Mouse (Mus musculus): ENCODE measurements around the gene Ptpn18. TPM values are rescaled to one million over a fixed set of nuclear protein-coding genes. Genes with fewer than 3 reads are reported as not detected.

The Ptpn18 gene
- polyA plus RNA-seq, 1 experiment from 2014 or later: 9.9 TPM

DNA sequence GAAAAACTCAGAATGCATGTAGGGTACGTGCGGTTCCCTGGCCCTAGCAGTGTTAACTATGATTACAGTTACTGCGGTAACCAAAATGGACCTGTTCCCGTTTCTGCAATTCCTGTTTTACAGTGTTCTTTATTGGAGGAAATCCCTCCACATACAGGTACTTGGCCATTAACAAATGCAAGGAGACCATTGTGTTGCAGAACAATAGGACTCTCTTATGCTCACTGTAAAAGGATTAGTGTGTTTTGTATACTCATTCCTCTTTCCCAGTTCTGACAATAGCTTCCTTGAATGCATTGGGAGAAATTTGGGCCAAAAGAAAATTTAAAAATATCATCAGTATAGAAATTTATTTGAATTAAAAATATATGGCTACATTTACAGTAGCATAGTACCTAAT is 8.9 kb downstream of the Ptpn18 start:
- no peak overlapping the region for H3K4me3 ChIP-seq
- no peak overlapping the region for H3K9ac ChIP-seq
- H3K4me2 ChIP-seq (replicated peaks): no peak overlapping the region
- ATAC-seq (ENCODE audit: insufficient number of reproducible peaks, insufficient read depth, low FRiP score, low TSS enrichment): no peak
- no peak overlapping the region for H3K27ac ChIP-seq
- 64% methylated on average over 4 of the region's 4 CpGs for WGBS
- 0 out of 2 replicates have a peak, but pooled peaks cover 2% of the 10 kb centered on the region for H3K4me1 ChIP-seq
- peaks cover 19% of the 10 kb centered on the region for H3K27me3 ChIP-seq
- no peaks in the 10 kb centered on the region for H3K36me3 ChIP-seq
- no peaks in the 10 kb centered on the region for H3K9me3 ChIP-seq

DNA sequence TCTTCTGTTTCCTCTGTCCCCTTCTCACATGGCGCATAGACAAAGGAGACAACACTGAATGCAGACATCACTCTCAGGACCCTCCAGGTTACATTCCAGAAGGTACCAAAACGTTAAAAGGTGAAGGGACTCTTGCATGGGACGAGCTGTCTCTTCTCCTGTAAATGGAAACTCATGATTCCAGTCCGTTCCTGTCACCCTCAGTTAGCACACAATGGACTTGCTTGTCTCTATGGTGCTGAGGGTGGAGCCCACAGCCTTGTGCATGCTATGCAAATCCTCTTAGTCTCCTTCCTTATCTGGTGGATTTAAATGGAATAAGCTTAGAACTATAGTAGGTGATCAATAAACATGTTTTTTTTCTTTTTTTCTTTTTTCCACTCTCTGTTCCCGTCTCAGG is 10.2 kb downstream of the Ptpn18 start:
- Histone ChIP-seq H3K4me3 (no peak overlapping the region), H3K9me3 (no peaks in the 10 kb centered on the region), H3K27me3 (peaks cover 22% of the 10 kb centered on the region), H3K9ac (no peak overlapping the region), H3K36me3 (no peaks in the 10 kb centered on the region), H3K4me2 (replicated peaks) (no peak overlapping the region), H3K4me1 (0 out of 2 replicates have a peak, but pooled peaks cover 2% of the 10 kb centered on the region), H3K27ac (no peak overlapping the region)
- WGBS: 60% methylated on average over 5 of the region's 5 CpGs
- no peak for ATAC-seq (ENCODE audit: insufficient number of reproducible peaks, insufficient read depth, low FRiP score, low TSS enrichment)

DNA sequence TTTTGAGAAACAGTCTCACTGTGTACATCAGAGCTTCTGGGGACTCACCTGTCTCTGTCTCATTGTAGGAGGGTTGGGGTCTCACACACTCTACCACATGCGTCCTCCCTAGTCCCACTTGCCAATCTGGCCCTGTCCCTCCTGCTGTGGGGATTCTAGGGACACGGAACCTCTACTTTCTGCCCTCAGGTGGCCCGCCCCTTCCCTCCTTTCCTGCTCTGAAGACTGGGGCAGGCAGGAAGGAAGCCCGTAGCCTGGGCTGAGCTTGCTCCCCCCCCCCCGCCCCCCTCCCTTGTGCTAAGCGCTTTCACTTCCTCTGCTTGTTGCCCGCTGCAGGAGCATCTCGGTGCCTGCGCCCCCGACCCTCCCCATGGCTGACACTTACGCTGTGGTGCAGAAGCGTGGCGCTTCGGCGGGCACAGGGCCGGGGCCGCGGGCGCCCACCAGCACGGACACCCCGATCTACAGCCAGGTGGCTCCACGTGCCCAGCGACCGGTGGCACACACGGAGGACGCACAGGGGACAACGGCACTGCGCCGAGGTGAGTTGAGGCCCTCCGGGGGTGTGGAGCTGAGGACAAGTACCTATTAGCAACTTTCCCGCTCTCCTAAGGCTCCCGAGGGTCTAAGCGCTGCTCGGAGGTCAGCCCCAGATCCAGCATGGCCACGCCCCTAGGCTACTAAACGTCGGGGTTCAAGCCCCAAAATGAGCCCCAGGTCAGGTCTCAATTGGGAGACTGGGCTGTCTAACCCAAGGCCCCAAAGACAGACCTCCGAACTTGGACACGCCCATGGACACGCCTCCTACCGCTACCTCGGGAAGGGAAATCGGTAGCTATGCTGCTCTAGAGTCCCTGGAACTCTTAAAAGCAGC is 13.1 kb downstream of the Ptpn18 start:
- peak overlapping the region; percentile 54 for H3K4me3 ChIP-seq
- H3K27ac ChIP-seq: no peak overlapping the region
- H3K9ac ChIP-seq: peak overlapping the region; percentile 55
- peaks cover 22% of the 10 kb centered on the region for H3K27me3 ChIP-seq
- no peaks in the 10 kb centered on the region for H3K9me3 ChIP-seq
- 0 out of 2 replicates have a peak, but pooled peaks cover 2% of the 10 kb centered on the region for H3K4me1 ChIP-seq
- peak; percentile 57; the same call in 1 of the 2 replicates for ATAC-seq (ENCODE audit: insufficient number of reproducible peaks, insufficient read depth, low FRiP score, low TSS enrichment)
- no peaks in the 10 kb centered on the region for H3K36me3 ChIP-seq
- under 1% methylated on average over 42 of the region's 43 CpGs for WGBS
- H3K4me2 ChIP-seq (replicated peaks): peak overlapping the region; percentile 96

DNA sequence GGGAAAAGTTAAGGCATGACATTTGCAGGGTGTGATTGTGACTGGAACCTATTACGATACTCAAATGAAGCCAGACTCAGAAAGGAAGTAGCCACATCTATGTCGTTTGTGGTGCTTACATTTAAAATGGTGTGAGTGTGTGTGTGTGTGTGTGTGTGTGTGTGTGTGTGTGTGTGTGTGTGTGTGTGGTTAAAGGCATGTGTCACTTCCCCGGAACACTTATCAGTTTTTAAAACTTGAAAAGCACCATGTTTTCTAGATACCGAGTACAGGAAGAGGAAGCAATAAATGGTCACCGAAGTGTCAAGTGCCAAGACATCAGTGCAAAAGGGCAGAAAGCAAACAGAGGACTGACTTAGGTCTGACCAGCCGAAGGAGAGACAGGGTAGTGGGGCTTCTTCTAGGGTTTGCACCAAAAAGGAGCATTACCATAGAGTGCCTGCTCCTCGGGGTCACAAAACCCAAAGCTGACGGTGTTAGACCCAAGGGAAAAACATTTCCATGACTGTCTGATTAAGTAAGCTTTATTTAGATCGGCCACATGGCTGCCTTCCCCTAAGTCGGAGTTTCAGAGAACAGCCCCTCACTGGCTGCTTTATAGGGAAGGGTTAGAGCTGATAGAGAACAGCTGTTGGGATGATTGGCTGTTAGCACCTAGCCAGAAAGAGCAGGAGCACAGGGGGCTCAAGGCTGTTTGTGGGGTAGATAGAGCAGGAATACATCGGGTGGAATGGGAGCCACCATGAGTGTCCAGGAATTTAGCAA is 19.5 kb downstream of the Ptpn18 start:
- Histone ChIP-seq H3K4me1 (no peaks in the 10 kb centered on the region), H3K4me2 (replicated peaks) (no peak overlapping the region), H3K9ac (no peak overlapping the region), H3K27me3 (no peaks in the 10 kb centered on the region), H3K9me3 (no peaks in the 10 kb centered on the region), H3K27ac (no peak overlapping the region), H3K4me3 (no peak overlapping the region), H3K36me3 (no peaks in the 10 kb centered on the region)
- no peak for ATAC-seq (ENCODE audit: insufficient number of reproducible peaks, insufficient read depth, low FRiP score, low TSS enrichment)
- WGBS: 44% methylated on average over 11 of the region's 11 CpGs

DNA sequence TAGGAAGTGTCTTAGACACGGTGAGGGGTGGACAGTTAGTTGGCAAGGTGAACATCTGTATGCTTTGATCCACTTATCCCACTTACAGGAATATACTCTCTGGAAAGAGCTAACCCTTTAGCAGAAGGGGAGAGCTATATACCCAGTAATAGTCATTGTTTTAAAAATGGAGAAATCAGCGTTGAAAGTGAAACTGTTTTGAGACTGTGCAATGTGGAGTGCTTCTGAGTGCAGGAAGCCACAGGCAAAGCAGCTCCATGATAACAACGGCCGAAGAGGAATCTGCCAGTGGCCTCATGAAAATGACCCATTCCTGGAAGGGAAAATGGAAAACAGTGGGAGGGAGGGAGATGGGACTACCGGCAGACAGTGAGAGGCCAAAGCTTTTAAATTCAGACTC is 21.2 kb downstream of the Ptpn18 start:
- Histone ChIP-seq H3K27me3 (0 out of 2 replicates have a peak, but pooled peaks cover 4% of the 10 kb centered on the region), H3K9ac (no peak overlapping the region), H3K36me3 (no peaks in the 10 kb centered on the region), H3K4me3 (no peak overlapping the region), H3K9me3 (no peaks in the 10 kb centered on the region), H3K4me1 (no peaks in the 10 kb centered on the region), H3K4me2 (replicated peaks) (no peak overlapping the region), H3K27ac (no peak overlapping the region)
- ATAC-seq (ENCODE audit: insufficient number of reproducible peaks, insufficient read depth, low FRiP score, low TSS enrichment): no peak
- 78% methylated on average over 5 of the region's 5 CpGs for WGBS

DNA sequence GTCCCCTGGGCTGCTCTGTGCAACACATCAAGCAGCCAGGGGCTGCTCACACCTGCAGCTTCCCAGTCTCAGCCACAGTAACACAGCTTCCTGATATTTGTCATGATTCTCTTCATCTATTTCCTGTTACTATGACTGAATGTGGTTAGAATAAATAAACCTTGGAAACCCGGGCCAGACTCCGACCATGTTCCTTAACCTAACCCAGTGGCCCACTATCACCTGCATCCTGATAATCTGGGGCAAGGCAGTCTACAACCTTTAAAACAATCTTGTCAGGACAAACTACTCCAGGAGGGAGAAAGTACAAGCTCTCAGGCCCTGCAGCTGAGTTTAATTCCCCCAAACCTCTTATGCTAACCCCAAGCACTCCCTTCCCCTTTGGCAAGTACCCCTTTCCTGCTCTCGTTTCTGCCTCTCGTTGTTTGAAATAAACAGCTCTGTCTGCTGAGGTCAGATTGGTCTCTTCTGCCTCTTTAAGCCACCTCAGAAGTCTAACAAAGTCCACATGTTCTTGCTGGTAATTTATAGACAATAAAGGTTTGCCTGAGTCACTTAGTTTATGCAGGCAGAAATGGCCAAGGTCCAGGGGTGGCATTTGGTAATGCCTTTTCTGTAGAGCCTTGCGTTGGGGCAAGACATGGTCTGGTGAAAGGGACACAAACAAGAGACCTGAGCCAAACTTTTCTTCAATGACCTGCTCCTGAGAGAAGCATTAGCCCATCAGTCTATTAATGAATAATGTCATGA is 22.5 kb downstream of the Ptpn18 start:
- no peak overlapping the region for H3K9ac ChIP-seq
- H3K36me3 ChIP-seq: no peaks in the 10 kb centered on the region
- no peak overlapping the region for H3K4me2 ChIP-seq (replicated peaks)
- H3K27ac ChIP-seq: no peak overlapping the region
- H3K4me1 ChIP-seq: no peaks in the 10 kb centered on the region
- H3K27me3 ChIP-seq: 0 out of 2 replicates have a peak, but pooled peaks cover 4% of the 10 kb centered on the region
- WGBS: 53% methylated on average over 5 of the region's 5 CpGs
- no peak overlapping the region for H3K4me3 ChIP-seq
- H3K9me3 ChIP-seq: no peaks in the 10 kb centered on the region
- ATAC-seq (ENCODE audit: insufficient number of reproducible peaks, insufficient read depth, low FRiP score, low TSS enrichment): no peak

DNA sequence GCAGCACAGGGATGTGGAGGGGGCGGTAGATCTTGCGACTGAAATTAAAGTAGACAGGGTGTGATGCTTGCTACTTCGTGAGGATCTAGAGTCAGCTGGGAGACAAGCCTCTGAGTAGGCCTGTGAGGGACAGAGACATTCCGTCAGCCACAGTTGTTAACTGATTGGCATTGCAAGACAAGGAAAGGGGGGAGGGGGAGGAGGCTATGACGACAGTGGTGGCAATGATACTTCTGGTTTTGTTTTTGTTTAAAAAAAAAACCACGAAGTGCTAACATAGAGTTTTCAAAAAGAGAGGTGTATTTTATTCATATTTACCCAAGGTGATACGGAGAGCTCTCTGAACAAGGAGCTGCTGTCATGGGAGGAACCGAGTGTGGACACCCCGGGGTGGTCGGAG is 24.9 kb downstream of the Ptpn18 start:
- 68% methylated on average over 10 of the region's 10 CpGs for WGBS
- Histone ChIP-seq H3K36me3 (no peaks in the 10 kb centered on the region), H3K9ac (no peak overlapping the region), H3K27me3 (0 out of 2 replicates have a peak, but pooled peaks cover 4% of the 10 kb centered on the region), H3K27ac (no peak overlapping the region), H3K9me3 (no peaks in the 10 kb centered on the region), H3K4me3 (no peak overlapping the region), H3K4me2 (replicated peaks) (no peak overlapping the region), H3K4me1 (no peaks in the 10 kb centered on the region)
- no peak for ATAC-seq (ENCODE audit: insufficient number of reproducible peaks, insufficient read depth, low FRiP score, low TSS enrichment)

DNA sequence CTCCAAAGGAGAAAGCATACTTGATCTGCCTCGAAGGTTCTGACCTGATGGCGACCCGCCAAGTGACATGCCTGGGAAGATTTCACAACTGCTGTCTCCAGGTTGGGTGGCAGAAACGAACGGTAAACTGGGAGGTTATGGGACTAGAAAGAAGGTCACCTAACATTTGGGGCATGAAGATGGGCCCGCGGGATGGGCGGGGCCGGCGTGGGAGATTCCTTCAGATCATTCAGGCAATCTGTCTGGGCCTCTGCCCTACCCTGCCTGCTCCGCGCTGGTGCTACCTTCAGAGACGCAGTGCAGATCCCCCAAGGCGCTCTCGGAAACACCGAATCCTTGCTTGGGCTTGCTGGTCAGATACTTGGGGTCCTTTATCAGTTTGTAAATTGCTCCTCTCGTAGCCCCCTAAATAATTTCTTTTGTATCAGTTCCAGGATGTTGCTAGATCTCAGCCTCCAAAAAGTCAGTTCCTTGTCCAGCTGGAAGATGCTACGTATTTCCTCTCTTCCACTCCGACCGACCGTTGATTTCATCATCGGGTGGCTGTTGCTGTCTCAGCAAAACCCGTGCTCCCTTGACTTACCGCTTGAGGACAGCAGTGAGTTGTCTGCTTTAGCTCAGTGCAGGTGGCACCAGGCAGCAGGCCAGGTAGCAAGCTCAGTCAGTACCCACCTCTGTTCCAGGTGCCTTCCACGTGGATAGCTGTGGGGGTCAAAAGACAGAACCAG is 26.1 kb downstream of the Ptpn18 start:
- no peak for ATAC-seq (ENCODE audit: insufficient number of reproducible peaks, insufficient read depth, low FRiP score, low TSS enrichment)
- no peaks in the 10 kb centered on the region for H3K4me1 ChIP-seq
- H3K4me3 ChIP-seq: peak overlapping the region; percentile 18; the same call in 1 of the 2 replicates
- H3K27me3 ChIP-seq: 0 out of 2 replicates have a peak, but pooled peaks cover 4% of the 10 kb centered on the region
- H3K4me2 ChIP-seq (replicated peaks): peak overlapping the region; percentile 37
- no peaks in the 10 kb centered on the region for H3K9me3 ChIP-seq
- no peak overlapping the region for H3K27ac ChIP-seq
- H3K36me3 ChIP-seq: no peaks in the 10 kb centered on the region
- no peak overlapping the region for H3K9ac ChIP-seq
- WGBS: 7% methylated on average over 25 of the region's 25 CpGs

DNA sequence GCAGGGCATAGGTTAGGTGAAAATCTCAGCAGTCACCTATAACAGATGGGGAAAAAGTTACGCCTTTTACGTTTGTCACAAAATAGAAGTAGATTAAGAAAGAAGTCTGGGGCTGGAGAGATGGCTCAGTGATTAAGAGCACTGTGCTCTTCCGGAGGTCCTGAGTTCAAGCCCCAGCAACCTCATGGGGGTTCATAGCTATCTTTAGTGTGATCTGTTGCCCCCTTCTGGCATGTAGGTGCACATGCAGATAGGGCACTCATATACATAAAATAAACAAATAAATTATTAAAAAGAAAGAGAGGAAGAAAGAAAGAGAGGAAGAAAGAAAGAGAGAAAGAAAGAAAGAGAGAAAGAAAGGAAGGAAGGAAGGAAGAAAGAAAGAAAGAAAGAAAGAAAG is 27.8 kb downstream of the Ptpn18 start:
- Histone ChIP-seq H3K4me1 (no peaks in the 10 kb centered on the region), H3K9ac (no peak overlapping the region), H3K36me3 (no peaks in the 10 kb centered on the region), H3K9me3 (no peaks in the 10 kb centered on the region), H3K4me2 (replicated peaks) (no peak overlapping the region), H3K27ac (no peak overlapping the region), H3K27me3 (0 out of 2 replicates have a peak, but pooled peaks cover 4% of the 10 kb centered on the region), H3K4me3 (no peak overlapping the region)
- ATAC-seq (ENCODE audit: insufficient number of reproducible peaks, insufficient read depth, low FRiP score, low TSS enrichment): no peak
- WGBS: 87% methylated on average over 3 of the region's 3 CpGs

DNA sequence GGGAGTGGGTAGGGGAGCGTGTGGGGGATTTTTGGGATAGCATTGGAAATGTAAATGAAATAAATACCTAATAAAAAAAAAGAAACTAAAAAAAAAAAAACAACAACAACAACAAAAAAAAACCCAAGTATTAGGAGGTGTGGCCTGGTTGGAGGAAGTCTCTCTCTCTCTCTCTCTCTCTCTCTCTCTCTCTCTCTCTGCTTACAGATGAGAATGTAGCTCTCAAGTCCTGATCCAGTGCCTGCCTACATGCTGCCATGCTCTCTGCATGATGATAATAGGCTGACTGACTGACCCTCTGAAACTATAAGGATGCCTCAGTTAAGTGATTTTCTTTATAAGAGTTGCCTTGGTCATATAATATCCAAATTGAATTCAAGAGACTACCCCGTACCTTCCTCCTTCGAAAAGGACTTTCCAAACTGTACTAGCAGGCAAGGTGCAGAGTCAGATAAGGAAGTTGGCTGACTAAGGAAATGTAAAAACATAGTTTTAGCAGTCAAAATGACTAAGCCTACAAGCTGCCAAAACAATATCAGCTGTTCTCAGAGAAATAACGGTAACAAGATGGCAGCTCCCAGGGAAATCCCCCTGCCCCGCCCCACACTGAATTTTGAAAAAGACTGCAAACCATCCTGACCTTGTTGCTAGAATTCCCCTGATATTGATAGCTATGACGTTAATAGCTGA is 30.4 kb downstream of the Ptpn18 start:
- Histone ChIP-seq H3K9ac (no peak overlapping the region), H3K4me3 (no peak overlapping the region), H3K9me3 (no peaks in the 10 kb centered on the region), H3K27ac (no peak overlapping the region), H3K4me2 (replicated peaks) (no peak overlapping the region), H3K4me1 (no peaks in the 10 kb centered on the region), H3K27me3 (0 out of 2 replicates have a peak, but pooled peaks cover 4% of the 10 kb centered on the region), H3K36me3 (no peaks in the 10 kb centered on the region)
- 88% methylated on average over 6 of the region's 6 CpGs for WGBS
- no peak for ATAC-seq (ENCODE audit: insufficient number of reproducible peaks, insufficient read depth, low FRiP score, low TSS enrichment)

All from embryonic facial prominence, embryonic 12.5 days (tissue).